Comparison of ENCODE assay signal across 8 mouse cellular contexts in genomic region chr2:30708001-30708683, GRCm38 (mm10).
A peak's percentile ranks its signal among the peaks of the same experiment; 100 is the strongest.
DNase-seq lines count a peak whose midpoint lies in the region; ATAC-seq and TF ChIP-seq lines count a peak whose summit lies in the region.

No protein-coding gene starts in this region.

- H3K9ac ChIP-seq in hindbrain, postnatal 0 days (replicated peaks; ENCODE audit: low read length), result peak overlapping the region; percentile 58
- peak overlapping the region; percentile 77 for H3K9ac ChIP-seq in limb, embryonic 12.5 days (replicated peaks)
- H3K9ac ChIP-seq in midbrain, embryonic 15.5 days, result peak overlapping the region; percentile 60

- peak; percentile 71 for ATAC-seq in hindbrain, postnatal 0 days
- ATAC-seq in limb, embryonic 12.5 days (ENCODE audit: insufficient number of reproducible peaks, insufficient read depth, low FRiP score, low TSS enrichment, low read depth), result peak; percentile 34; the same call in 1 of the 2 replicates
- peak; percentile 48 for ATAC-seq in midbrain, embryonic 15.5 days (replicated peaks)

- no peak for TF ChIP-seq CTCF in hindbrain, postnatal 0 days (IDR thresholded peaks at IDR 0.05; ENCODE audit: low read depth)

- under 1% methylated on average over 39 of the region's 48 CpGs for WGBS in hindbrain, postnatal 0 days
- WGBS in limb, embryonic 12.5 days, result under 1% methylated on average over 41 of the region's 48 CpGs
- under 1% methylated on average over 47 of the region's 48 CpGs for WGBS in midbrain, embryonic 15.5 days

- peak overlapping the region; percentile 18 for H3K4me3 ChIP-seq in hindbrain, postnatal 0 days (ENCODE audit: low read length)
- peak overlapping the region; percentile 41 for H3K4me3 ChIP-seq in limb, embryonic 12.5 days (replicated peaks)
- H3K4me3 ChIP-seq in midbrain, embryonic 15.5 days, result peak overlapping the region; percentile 30

- no peaks in the 10 kb centered on the region for H3K36me3 ChIP-seq in hindbrain, postnatal 0 days (ENCODE audit: insufficient read depth, low read length)
- no peaks in the 10 kb centered on the region for H3K36me3 ChIP-seq in limb, embryonic 12.5 days
- H3K36me3 ChIP-seq in midbrain, embryonic 15.5 days (replicated peaks), result no peaks in the 10 kb centered on the region

- H3K27me3 ChIP-seq in hindbrain, postnatal 0 days (ENCODE audit: insufficient read depth, low read length), result no peaks in the 10 kb centered on the region
- no peaks in the 10 kb centered on the region for H3K27me3 ChIP-seq in limb, embryonic 12.5 days
- no peaks in the 10 kb centered on the region for H3K27me3 ChIP-seq in midbrain, embryonic 15.5 days (replicated peaks)

- no peaks in the 10 kb centered on the region for H3K9me3 ChIP-seq in hindbrain, postnatal 0 days (ENCODE audit: low read length)
- H3K9me3 ChIP-seq in limb, embryonic 12.5 days, result peaks cover 6% of the 10 kb centered on the region; the same call in 1 of the 2 replicates
- no peaks in the 10 kb centered on the region for H3K9me3 ChIP-seq in midbrain, embryonic 15.5 days

- H3K4me1 ChIP-seq in hindbrain, postnatal 0 days (ENCODE audit: insufficient read depth, low read length), result peaks cover 40% of the 10 kb centered on the region
- peaks cover 62% of the 10 kb centered on the region for H3K4me1 ChIP-seq in limb, embryonic 12.5 days (replicated peaks)
- H3K4me1 ChIP-seq in midbrain, embryonic 15.5 days, result peaks cover 55% of the 10 kb centered on the region

- H3K27ac ChIP-seq in hindbrain, postnatal 0 days, result peak overlapping the region; percentile 95
- peak overlapping the region; percentile 100 for H3K27ac ChIP-seq in limb, embryonic 12.5 days
- peak overlapping the region; percentile 98 for H3K27ac ChIP-seq in midbrain, embryonic 15.5 days

- DNase-seq in adrenal gland, adult (ENCODE audit: inconsistent age in 2 of 2, low spot score in 1 of 2), result peak; percentile 90 to 92
- no peak for DNase-seq in adrenal gland, adult 8-10 months
- peak; percentile 87 to 89 for DNase-seq in cerebellum, postnatal 10 days
- DNase-seq in gastrocnemius, postnatal 10 days, result peak; percentile 85
- peak; percentile 79 for DNase-seq in hindbrain, postnatal 0 days (ENCODE audit: low spot score)
- DNase-seq in testis, postnatal 10 days (ENCODE audit: low spot score), result peak; percentile 88

- H3K4me2 ChIP-seq in hindbrain, postnatal 0 days (ENCODE audit: low read depth, low read length), result peak overlapping the region; percentile 54
- peak overlapping the region; percentile 83 for H3K4me2 ChIP-seq in limb, embryonic 12.5 days
- peak overlapping the region; percentile 65 for H3K4me2 ChIP-seq in midbrain, embryonic 15.5 days
